Mouse (Mus musculus): Measurements from ENCODE around the gene Gm10203.
"Not testable (repeated sequence)": the region's sequence is repeated elsewhere in the genome, so short reads cannot be mapped to it uniquely, and the experiment has no call there.

Gm10203 gene

DNA sequence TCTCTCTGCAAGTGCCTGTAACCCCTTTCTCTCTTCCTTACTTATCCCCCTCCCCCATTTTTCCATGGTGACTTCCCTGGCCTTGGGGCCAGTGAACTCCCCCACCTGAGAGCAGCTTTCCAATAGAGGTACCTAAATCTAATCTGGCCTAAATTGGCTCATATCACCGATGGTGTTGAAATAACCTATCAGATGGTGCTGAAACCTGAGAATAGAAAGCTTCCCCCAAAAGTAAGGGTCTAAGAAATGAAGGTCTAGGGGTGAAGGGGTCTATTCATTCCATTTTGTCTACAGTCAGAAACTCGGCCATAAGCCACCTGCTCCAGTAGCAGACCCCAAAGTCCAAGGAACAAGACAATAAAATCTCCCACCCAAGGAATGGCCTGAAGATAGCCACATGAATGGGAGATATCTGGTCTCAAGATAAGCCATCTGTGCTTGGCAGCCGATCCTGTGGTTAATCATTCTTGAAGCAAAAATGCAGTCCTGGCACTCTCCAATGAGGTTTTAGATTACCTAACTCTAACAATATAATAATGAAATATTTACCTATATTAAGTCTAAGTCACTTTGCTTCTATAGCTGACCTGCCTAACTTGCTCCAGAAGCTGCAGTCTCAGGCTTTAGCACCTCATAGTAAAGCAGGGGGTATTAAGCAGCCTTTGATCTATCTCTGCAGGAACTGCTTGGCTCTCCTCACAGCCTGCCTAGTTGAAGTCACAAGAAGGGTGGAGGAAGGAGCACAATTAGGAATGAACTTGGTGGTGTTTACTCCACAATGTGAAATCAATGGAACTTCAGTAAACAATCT is 25.3 kb downstream of the Gm10203 start:
- ChIA-PET POLR2A (interaction anchor here in 1 of 4 experiments (0.5 to 1.2 kb wide), 6 partner anchors 9 to 185 kb away, joined by 3 to 5 read pairs (median 4); no protein-coding TSS in a partner anchor), CTCF (no interaction called here)

- CTCF ChIA-PET, POLR2A ChIA-PET: not testable (repeated sequence)
Observed at GRCm38 (mm10) chr6:149167038-149167437, 37.1 kb downstream of the Gm10203 start.

- CTCF ChIA-PET: interaction anchor here in 1 of 4 experiments (0.5 kb wide), 1 partner anchor 161 kb away, joined by 4 read pairs; no protein-coding TSS in a partner anchor
- POLR2A ChIA-PET: no interaction called here
Observed at GRCm38 (mm10) chr6:149167672-149168071, 37.7 kb downstream of the Gm10203 start.

DNA sequence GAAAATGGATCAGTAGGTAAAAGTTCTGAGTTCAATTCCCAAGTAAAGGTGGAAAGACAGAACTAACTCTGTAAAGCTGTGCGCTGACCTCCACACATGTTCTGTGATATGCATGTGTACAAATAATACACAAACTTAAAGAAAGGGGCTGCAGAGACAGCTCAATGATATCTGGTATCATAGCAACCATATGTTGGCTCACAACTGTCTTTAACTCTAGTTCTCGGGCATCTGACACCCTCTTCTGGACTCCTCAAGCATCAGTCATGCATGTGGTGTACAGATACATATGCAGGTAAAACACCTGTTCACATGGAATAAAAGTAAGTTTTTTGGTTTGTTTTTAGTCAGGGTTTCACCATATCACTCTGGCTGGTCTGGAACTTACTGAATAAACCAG is 38.5 kb downstream of the Gm10203 start:
- CTCF ChIA-PET: interaction anchor here in 1 of 4 experiments (0.5 to 0.6 kb wide), 2 partner anchors 162 to 1328 kb away, joined by 4 read pairs; no protein-coding TSS in a partner anchor
- POLR2A ChIA-PET: interaction anchor here in 1 of 4 experiments (0.7 kb wide), 1 partner anchor 164 kb away, joined by 6 read pairs; no protein-coding TSS in a partner anchor

DNA sequence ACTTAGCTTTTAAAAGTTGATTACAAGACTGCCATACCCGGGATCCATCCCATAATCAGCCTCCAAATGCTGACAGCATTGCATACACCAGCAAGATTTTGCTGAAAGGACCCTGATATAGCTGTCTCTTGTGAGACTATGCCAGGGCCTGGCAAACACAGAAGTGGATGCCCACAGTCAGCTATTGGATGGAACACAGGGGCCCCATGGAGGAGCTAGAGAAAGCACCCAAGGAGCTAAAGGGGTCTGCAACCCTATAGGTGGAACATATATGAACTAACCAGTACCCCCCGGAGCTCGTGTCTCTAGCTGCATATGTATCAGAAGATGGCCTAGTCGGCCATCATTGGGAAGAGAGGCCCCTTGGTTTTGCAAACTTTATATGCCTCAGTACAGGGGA is 40.0 kb downstream of the Gm10203 start:
- POLR2A ChIA-PET, CTCF ChIA-PET: not testable (repeated sequence)

- ChIA-PET CTCF (no interaction called here), POLR2A (interaction anchor here in 2 of 4 experiments (0.5 to 3.9 kb wide), 4 partner anchors 14 to 390 kb away, joined by 3 to 14 read pairs (median 4); partner anchors contain the start of gene Amn1 (in 2 of the 2))
Observed at GRCm38 (mm10) chr6:149173831-149174625, 44.1 kb downstream of the Gm10203 start.

GRCm38 (mm10) chr6:149174932-149175570 is 45.1 kb downstream of the Gm10203 start:
- CTCF ChIA-PET: interaction anchor here in 1 of 4 experiments (0.5 kb wide), 1 partner anchor 19 kb away, joined by 3 read pairs; no protein-coding TSS in a partner anchor
- POLR2A ChIA-PET: interaction anchor here in 2 of 4 experiments (0.5 to 1.5 kb wide), 5 partner anchors 13 to 183 kb away, joined by 3 to 9 read pairs (median 4); partner anchors contain the start of gene Amn1 (in 1 of the 2)

DNA sequence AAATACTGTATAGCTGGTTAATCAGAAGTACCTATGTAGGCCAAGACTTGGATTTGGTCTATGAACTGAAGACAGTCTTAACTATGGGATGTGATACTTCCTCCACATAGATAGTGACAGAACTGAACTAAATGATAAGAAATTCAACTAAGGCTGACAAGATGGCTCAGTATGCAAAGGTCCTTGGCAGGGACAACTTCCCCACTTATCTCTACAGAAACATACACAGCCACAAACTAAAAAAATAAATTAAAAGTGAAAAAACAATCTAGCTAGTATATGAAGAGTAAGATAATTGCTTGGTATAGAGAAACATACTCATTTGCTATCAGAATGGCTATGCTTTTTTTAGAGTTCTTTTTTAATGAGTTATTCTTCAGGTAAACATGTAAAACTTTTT is 49.1 kb downstream of the Gm10203 start:
- ChIA-PET CTCF (interaction anchor here in 1 of 4 experiments (0.6 kb wide), 1 partner anchor 287 kb away, joined by 3 read pairs; no protein-coding TSS in a partner anchor), POLR2A (interaction anchor here in 2 of 4 experiments (0.6 to 0.9 kb wide), 2 partner anchors 32 to 231 kb away, joined by 3 to 5 read pairs; no protein-coding TSS in a partner anchor)
